Mouse (Mus musculus) C3H10T1/2 (cell line): ENCODE data around the gene Defa21. TPM values are rescaled to one million over a fixed set of nuclear protein-coding genes. Genes with fewer than 3 reads are reported as not detected.

ENCODE experiments used
- polyA plus RNA-seq, 2 experiments: library from polyadenylated mRNA; unstranded; fragments of >200 nt; fragmentation: generic; extraction: Trizol; gene quantifications; one replicate each; pipeline ENCODE4 v1.2.1; 2012; ENCODE audit warnings: missing spikeins in 2 of 2

The Defa21 gene
- polyA plus RNA-seq, result not detected

GRCm38 (mm10) chr8:21025245-21025644 is at the start of gene Defa21:
TSS of gene Defa21 (plus strand) at chr8:21025545.

DNA sequence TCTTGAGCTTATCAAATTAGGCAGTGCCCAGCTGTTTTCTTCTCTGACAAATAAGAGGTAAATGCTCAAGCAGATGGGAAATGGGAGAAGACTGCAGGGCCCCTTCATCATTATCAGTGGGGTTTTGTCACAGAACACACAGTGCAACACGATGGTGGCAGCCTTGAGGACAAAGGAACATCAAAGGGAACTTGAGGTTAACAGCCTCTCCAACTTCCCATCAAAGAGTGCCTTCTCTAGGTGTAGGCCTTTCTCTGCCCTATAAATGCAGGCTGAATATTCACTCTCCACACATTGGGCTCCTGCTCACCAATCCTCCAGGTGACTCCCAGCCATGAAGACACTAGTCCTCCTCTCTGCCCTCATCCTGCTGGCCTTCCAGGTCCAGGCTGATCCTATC is 29.4 kb downstream of the Defa21 start, which contains the start of gene Defa23:
Gene Defa23, plus strand, starts transcription at position 301 of the 400 bp plus-strand sequence.

DNA sequence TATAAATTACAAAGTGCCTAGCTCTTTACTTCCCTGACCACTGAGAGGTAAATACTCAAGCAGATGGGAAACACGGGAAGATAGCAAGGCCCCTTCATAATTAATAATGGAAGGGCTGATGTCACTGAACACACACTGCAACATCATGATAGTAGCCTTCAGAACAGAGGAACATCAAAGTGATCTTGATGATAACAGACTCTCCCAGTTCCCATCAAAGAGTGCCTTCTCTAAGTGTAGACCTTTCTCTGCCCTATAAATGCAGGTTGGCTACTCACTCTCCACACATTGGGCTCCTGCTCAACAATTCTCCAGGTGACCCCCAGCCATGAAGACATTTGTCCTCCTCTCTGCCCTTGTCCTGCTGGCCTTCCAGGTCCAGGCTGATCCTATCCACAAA is 39.4 kb downstream of the Defa21 start, which contains the start of gene Defa35:
Gene Defa35, plus strand, starts transcription at position 301 of the 400 bp plus-strand sequence.

Other genes starting within 250 kb of the Defa21 start
- gene Defb33, start 132.9 kb upstream of the Defa21 start, polyA plus RNA-seq, result not detected
- not detected for gene Gm15056, start 122.9 kb upstream of the Defa21 start, polyA plus RNA-seq
- gene Gm6040, start 103.5 kb upstream of the Defa21 start, polyA plus RNA-seq, result not detected
- not detected for gene AY761185, start 80.8 kb upstream of the Defa21 start, polyA plus RNA-seq
- gene Defa23, start 29.5 kb downstream of the Defa21 start, polyA plus RNA-seq, result not detected
- gene Defa35, start 39.5 kb downstream of the Defa21 start, polyA plus RNA-seq, result not detected
- gene Defa25, start 58.9 kb downstream of the Defa21 start, polyA plus RNA-seq, result not detected
- gene Gm14851, start 70.5 kb downstream of the Defa21 start, polyA plus RNA-seq, result not detected
- gene Defa30, start 109.1 kb downstream of the Defa21 start, polyA plus RNA-seq, result not detected
- gene Defa22, start 136.7 kb downstream of the Defa21 start, polyA plus RNA-seq, result not detected
- not detected for gene Defa31, start 166.1 kb downstream of the Defa21 start, polyA plus RNA-seq
- not detected for gene Gm15293, start 176.0 kb downstream of the Defa21 start, polyA plus RNA-seq
- not detected for gene Gm15292, start 224.2 kb downstream of the Defa21 start, polyA plus RNA-seq